Mouse (Mus musculus) CD4-positive, CD25-positive, alpha-beta regulatory T cell (primary cell): ENCODE measurements around the gene Tuba1a. TPM values are rescaled to one million over a fixed set of nuclear protein-coding genes. Genes with fewer than 3 reads are reported as not detected.

Source experiments
- polyA plus RNA-seq: library from polyadenylated mRNA; unstranded; fragments of 100-300 nt; shearing (Covaris generic); gene quantifications from one replicate; pipeline ENCODE4 v1.2.1, GENCODE M21; 2017

Gene Tuba1a
- polyA plus RNA-seq, result 182 TPM

GRCm38 (mm10) chr15:98953401-98954356 lies at the start of gene Tuba1a, which contains the start of gene Gm49450:
TSS of gene Tuba1a (minus strand) at chr15:98953703.
TSS of gene Gm49450 (minus strand) at chr15:98953551.

GRCm38 (mm10) chr15:98934217-98934839 lies 19.2 kb downstream of the Tuba1a start, which contains the start of gene Tuba1b:
TSS of gene Tuba1b (minus strand) at chr15:98934565.

GRCm38 (mm10) chr15:98917538-98918498 lies 35.7 kb downstream of the Tuba1a start, which contains the start of gene Lmbr1l:
TSS of gene Lmbr1l (minus strand) at chr15:98918231.

Other genes starting within 250 kb of the Tuba1a start
- not detected for gene Ccdc65, start 245.5 kb downstream of the Tuba1a start, polyA plus RNA-seq
- 0.74 TPM for gene Fkbp11, start 225.5 kb downstream of the Tuba1a start, polyA plus RNA-seq
- gene Arf3, start 190.5 kb downstream of the Tuba1a start, polyA plus RNA-seq, result 148 TPM
- 0.20 TPM for gene Wnt10b, start 175.6 kb downstream of the Tuba1a start, polyA plus RNA-seq
- not detected for gene Wnt1, start 163.8 kb downstream of the Tuba1a start, polyA plus RNA-seq
- gene Ddn, start 144.2 kb downstream of the Tuba1a start, polyA plus RNA-seq, result not detected
- 129 TPM for gene Prkag1, start 122.2 kb downstream of the Tuba1a start, polyA plus RNA-seq
- gene Kmt2d, start 82.5 kb downstream of the Tuba1a start, polyA plus RNA-seq, result 31.2 TPM
- 17.2 TPM for gene Rhebl1, start 59.2 kb downstream of the Tuba1a start, polyA plus RNA-seq
- not detected for gene Dhh, start 55.2 kb downstream of the Tuba1a start, polyA plus RNA-seq
- gene Lmbr1l, start 35.5 kb downstream of the Tuba1a start, polyA plus RNA-seq, result 70.7 TPM
- gene Tuba1b, start 19.1 kb downstream of the Tuba1a start, polyA plus RNA-seq, result 434 TPM
- gene Gm49450, start 152 bp downstream of the Tuba1a start, polyA plus RNA-seq, result not detected
- 49.3 TPM for gene Tuba1c, start 76.2 kb upstream of the Tuba1a start, polyA plus RNA-seq
- gene Prph, start 101.5 kb upstream of the Tuba1a start, polyA plus RNA-seq, result not detected
- gene Troap, start 120.9 kb upstream of the Tuba1a start, polyA plus RNA-seq, result 0.72 TPM
- gene C1ql4, start 134.1 kb upstream of the Tuba1a start, polyA plus RNA-seq, result not detected
- gene Dnajc22, start 139.5 kb upstream of the Tuba1a start, polyA plus RNA-seq, result not detected
- 0.85 TPM for gene Spats2, start 172.2 kb upstream of the Tuba1a start, polyA plus RNA-seq